Comparison of ENCODE assay signal across 15 mouse cellular contexts in genomic region chr9:64532711-64533242, GRCm38 (mm10).
DNase-seq lines count a peak whose midpoint lies in the region; ATAC-seq and TF ChIP-seq lines count a peak whose summit lies in the region.
"Had no signal": no experiment of that assay in that cellular context is flagged by ENCODE, and none has a peak within 500 bp of the region (broad histone marks: within the 10 kb centered on the region; RNA-seq: fewer than 3 reads in every experiment).

No protein-coding gene starts in this region.

- peaks cover 19% of the 10 kb centered on the region for H3K4me1 ChIP-seq in midbrain, embryonic 12.5 days
- H3K4me1 ChIP-seq in midbrain, embryonic 11.5 days (ENCODE audit: control insufficient read depth, insufficient read depth, low read length): peaks cover 13% of the 10 kb centered on the region
- no peaks in the 10 kb centered on the region for H3K4me1 ChIP-seq in intestine, postnatal 0 days (replicated peaks; ENCODE audit: control insufficient read depth, insufficient read depth, low read length)

- no peak for ATAC-seq in midbrain, embryonic 12.5 days (ENCODE audit: low FRiP score, low read depth)
- ATAC-seq in midbrain, embryonic 11.5 days (ENCODE audit: low FRiP score): no peak
- peak; percentile 64 for ATAC-seq in intestine, postnatal 0 days
- ATAC-seq in megakaryocyte-erythroid progenitor cell, adult 5-6 weeks (replicated peaks; ENCODE audit: low FRiP score, low TSS enrichment, poor library complexity, severe bottlenecking): 0 out of 2 replicates have a peak, but pooled peaks have one; percentile 10

- no peak overlapping the region for H3K9ac ChIP-seq in midbrain, embryonic 12.5 days (replicated peaks)
- H3K9ac ChIP-seq in midbrain, embryonic 11.5 days (ENCODE audit: low read length): no peak overlapping the region
- no peak overlapping the region for H3K9ac ChIP-seq in intestine, postnatal 0 days (ENCODE audit: low read depth, low read length)
- H3K9ac ChIP-seq: embryonic facial prominence, embryonic 12.5 days; hindbrain, embryonic 13.5 days had no signal

- 0 out of 2 replicates have a peak overlapping the region, but pooled peaks have one; percentile 15 for H3K27ac ChIP-seq in midbrain, embryonic 12.5 days (replicated peaks)
- no peak overlapping the region for H3K27ac ChIP-seq in midbrain, embryonic 11.5 days (ENCODE audit: low read depth, low read length)
- H3K27ac ChIP-seq in intestine, postnatal 0 days (ENCODE audit: low read depth, low read length): no peak overlapping the region
- H3K27ac ChIP-seq: embryonic facial prominence, embryonic 12.5 days; hindbrain, embryonic 13.5 days had no signal

- H3K36me3 ChIP-seq in midbrain, embryonic 12.5 days: no peaks in the 10 kb centered on the region
- H3K36me3 ChIP-seq in midbrain, embryonic 11.5 days (ENCODE audit: control insufficient read depth, insufficient read depth, low read length): no peaks in the 10 kb centered on the region
- H3K36me3 ChIP-seq in intestine, postnatal 0 days (ENCODE audit: control insufficient read depth, insufficient read depth): no peaks in the 10 kb centered on the region
- H3K36me3 ChIP-seq: embryonic facial prominence, embryonic 12.5 days; hindbrain, embryonic 13.5 days had no signal

- 41% methylated on average over 4 of the region's 4 CpGs for WGBS in midbrain, embryonic 12.5 days
- WGBS in midbrain, embryonic 11.5 days: 50% methylated on average over 4 of the region's 4 CpGs
- 40% methylated on average over 4 of the region's 4 CpGs for WGBS in intestine, postnatal 0 days

- no peak overlapping the region for H3K4me3 ChIP-seq in midbrain, embryonic 12.5 days
- H3K4me3 ChIP-seq in midbrain, embryonic 11.5 days (ENCODE audit: low read depth, low read length): no peak overlapping the region
- H3K4me3 ChIP-seq in intestine, postnatal 0 days (ENCODE audit: low read depth, low read length): no peak overlapping the region
- H3K4me3 ChIP-seq: embryonic facial prominence, embryonic 12.5 days; hindbrain, embryonic 13.5 days; myocyte had no signal

- no peak overlapping the region for H3K4me2 ChIP-seq in midbrain, embryonic 12.5 days (replicated peaks)
- no peak overlapping the region for H3K4me2 ChIP-seq in midbrain, embryonic 11.5 days
- no peak overlapping the region for H3K4me2 ChIP-seq in intestine, postnatal 0 days (replicated peaks; ENCODE audit: low read depth)
- H3K4me2 ChIP-seq: embryonic facial prominence, embryonic 12.5 days; hindbrain, embryonic 13.5 days had no signal

- TF ChIP-seq CTCF in intestine, postnatal 0 days (IDR thresholded peaks at IDR 0.05; ENCODE audit: low read depth): no peak

- intact Hi-C loops in left cerebral cortex, postnatal 4 days (cut with DNase I): no loop called here

- no peaks in the 10 kb centered on the region for H3K9me3 ChIP-seq in midbrain, embryonic 12.5 days
- no peaks in the 10 kb centered on the region for H3K9me3 ChIP-seq in midbrain, embryonic 11.5 days (ENCODE audit: control insufficient read depth, low read length)
- H3K9me3 ChIP-seq in intestine, postnatal 0 days (ENCODE audit: control insufficient read depth): no peaks in the 10 kb centered on the region
- H3K9me3 ChIP-seq: embryonic facial prominence, embryonic 12.5 days; hindbrain, embryonic 13.5 days had no signal

- DNase-seq in midbrain, embryonic 11.5 days (ENCODE audit: low spot score, missing footprints): no peak
- peak; percentile 61 for DNase-seq in c-Kit-negative CD71-positive TER-119-positive erythroid progenitor cells, embryonic 14.5 days (ENCODE audit: low read depth, low spot score)
- no peak for DNase-seq in layer of hippocampus, postnatal 25 days (ENCODE audit: extremely low spot score in 1 of 2, low spot score in 1 of 2)
- no peak for DNase-seq in left cerebral cortex, postnatal 4 days
- no peak for DNase-seq in heart, postnatal 4 days
- DNase-seq: adrenal gland, adult 8-10 months; kidney, adult 18-20 months; lung, postnatal 10 days; right cerebral cortex, postnatal 14 days had no signal

- 0 out of 2 replicates have a peak, but pooled peaks cover 4% of the 10 kb centered on the region for H3K27me3 ChIP-seq in midbrain, embryonic 12.5 days
- H3K27me3 ChIP-seq in midbrain, embryonic 11.5 days (ENCODE audit: control insufficient read depth, insufficient read depth, low read length): no peaks in the 10 kb centered on the region
- no peaks in the 10 kb centered on the region for H3K27me3 ChIP-seq in intestine, postnatal 0 days (replicated peaks; ENCODE audit: control insufficient read depth, insufficient read depth, low read length)

Comparison
In these comparisons a context has a peak if more than half of its experiments do, and no peak if none do; other contexts are left out.
1. ATAC-seq: peak in intestine, postnatal 0 days (single experiment) and megakaryocyte-erythroid progenitor cell, adult 5-6 weeks (single experiment); none in midbrain, embryonic 12.5 days (single experiment) and midbrain, embryonic 11.5 days (single experiment).